Mouse (Mus musculus): ENCODE data around the gene Tmsb15b1. TPM values are rescaled to one million over a fixed set of nuclear protein-coding genes. Genes with fewer than 3 reads are reported as not detected.

Tmsb15b1 gene
- polyA plus RNA-seq, 1 experiment from 2014 or later, result 12.4 TPM

DNA sequence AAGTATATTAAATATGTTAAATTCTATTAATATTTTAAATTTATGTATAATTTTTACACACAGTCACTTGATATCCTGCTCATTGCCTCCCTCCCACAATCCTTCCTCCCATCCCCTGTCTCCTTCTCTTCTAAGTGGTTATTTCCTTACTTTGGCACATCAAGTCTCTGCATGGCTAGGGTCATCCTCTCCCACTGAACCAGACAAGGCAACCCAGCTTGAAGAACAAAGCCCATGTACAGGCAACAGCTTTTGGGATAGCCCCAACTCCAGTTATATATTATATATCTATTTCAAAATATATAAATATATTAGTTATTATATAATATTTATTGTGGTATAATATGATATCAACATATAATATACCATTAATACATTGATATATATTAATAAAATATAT lies 50.8 kb downstream of the Tmsb15b1 start:
- Histone ChIP-seq H3K27ac (ENCODE audit: low read depth, low read length) (no peak overlapping the region), H3K4me2 (no peak overlapping the region), H3K27me3 (ENCODE audit: control insufficient read depth, insufficient read depth, low read length) (no peaks in the 10 kb centered on the region), H3K4me1 (ENCODE audit: control insufficient read depth, insufficient read depth, low read length) (no peaks in the 10 kb centered on the region), H3K9ac (ENCODE audit: low read depth, low read length) (no peak overlapping the region), H3K9me3 (replicated peaks; ENCODE audit: control insufficient read depth, low read length) (no peaks in the 10 kb centered on the region), H3K36me3 (ENCODE audit: control insufficient read depth, insufficient read depth, low read length) (no peaks in the 10 kb centered on the region), H3K4me3 (ENCODE audit: low read depth, low read length) (no peak overlapping the region)
- no peak for ATAC-seq (replicated peaks; ENCODE audit: insufficient number of reproducible peaks, low FRiP score, low TSS enrichment)

Other genes with a start within 250 kb of the Tmsb15b1 start
- gene Morf4l2, start 233.2 kb downstream of the Tmsb15b1 start, polyA plus RNA-seq (2014; fragmentation: Nextera tagmentation; extraction: Ambion mirVana), result 449 and 475 TPM in 2 replicates
- 0.10 TPM in 1 of 2 replicates, not detected in the other for gene Glra4, start 196.7 kb downstream of the Tmsb15b1 start, polyA plus RNA-seq (2014; fragmentation: Nextera tagmentation; extraction: Ambion mirVana)
- 8.1 and 8.5 TPM in 2 replicates for gene Plp1, start 154.2 kb downstream of the Tmsb15b1 start, polyA plus RNA-seq (2014; fragmentation: Nextera tagmentation; extraction: Ambion mirVana)
- 0.14 and 0.32 TPM in 2 replicates for gene Rab9b, start 108.1 kb downstream of the Tmsb15b1 start, polyA plus RNA-seq (2014; fragmentation: Nextera tagmentation; extraction: Ambion mirVana)
- not detected in 2 replicates for gene H2bfm, start 49.5 kb downstream of the Tmsb15b1 start, polyA plus RNA-seq (2014; fragmentation: Nextera tagmentation; extraction: Ambion mirVana)
- 11.9 and 22.9 TPM in 2 replicates for gene Tmsb15b2, start 1.4 kb downstream of the Tmsb15b1 start, polyA plus RNA-seq (2014; fragmentation: Nextera tagmentation; extraction: Ambion mirVana)
- gene Tmsb15l, start within 50 bp of the Tmsb15b1 start, polyA plus RNA-seq (2014; fragmentation: Nextera tagmentation; extraction: Ambion mirVana), result 1.3 and 4.3 TPM in 2 replicates
- 4.2 TPM in 2 replicates for gene Zcchc18, start 16.3 kb upstream of the Tmsb15b1 start, polyA plus RNA-seq (2014; fragmentation: Nextera tagmentation; extraction: Ambion mirVana)
- gene Slc25a53, start 61.4 kb upstream of the Tmsb15b1 start, polyA plus RNA-seq (2014; fragmentation: Nextera tagmentation; extraction: Ambion mirVana), result 4.9 and 5.5 TPM in 2 replicates
- gene Fam199x, start 72.7 kb upstream of the Tmsb15b1 start, polyA plus RNA-seq (2014; fragmentation: Nextera tagmentation; extraction: Ambion mirVana), result 7.6 and 7.9 TPM in 2 replicates
- not detected in 2 replicates for gene Esx1, start 145.2 kb upstream of the Tmsb15b1 start, polyA plus RNA-seq (2014; fragmentation: Nextera tagmentation; extraction: Ambion mirVana)